Mouse (Mus musculus) heart, adult 9 months (tissue): ENCODE results near the gene Brms1.

ENCODE experiments used
- DNase-seq, 2 experiments: peaks; one replicate each; pipeline ENCODE4 v3.0.0; 2022; ENCODE audit warnings: low spot score in 2 of 2

Brms1 gene

GRCm38 (mm10) chr19:5038709-5039156 lies 2.4 kb upstream of the Brms1 start, which contains the start of the genes B4gat1 and AC124502.3:
TSS of gene B4gat1 (plus strand) at chr19:5038826.
TSS of gene AC124502.3 (plus strand) at chr19:5038891.
- peak; percentile 87 to 88 for DNase-seq

- DNase-seq: no peak
These were observed 1.6 kb upstream of the Brms1 start for GRCm38 (mm10) chr19:5039301-5040114.

GRCm38 (mm10) chr19:5041588-5041987 lies 434 bp downstream of the Brms1 start:
- DNase-seq: no peak

- DNase-seq: no peak
These were observed 4.4 kb downstream of the Brms1 start for GRCm38 (mm10) chr19:5045531-5045930.

GRCm38 (mm10) chr19:5048138-5049056 lies 7.2 kb downstream of the Brms1 start:
- DNase-seq: no peak

GRCm38 (mm10) chr19:5049325-5049724 lies 8.2 kb downstream of the Brms1 start:
- no peak for DNase-seq

- DNase-seq: peak; percentile 71
These were observed 9.1 kb downstream of the Brms1 start, which contains the start of gene Rin1 for GRCm38 (mm10) chr19:5050047-5050905. TSS of gene Rin1 (plus strand) at chr19:5050481.

- no peak for DNase-seq
These were observed 9.9 kb downstream of the Brms1 start for GRCm38 (mm10) chr19:5051031-5051430.

- no peak for DNase-seq
These were observed 10.4 kb downstream of the Brms1 start for GRCm38 (mm10) chr19:5051515-5051914.

GRCm38 (mm10) chr19:5052166-5052822 lies 11.1 kb downstream of the Brms1 start:
- DNase-seq: no peak

- DNase-seq: no peak
These were observed 11.7 kb downstream of the Brms1 start for GRCm38 (mm10) chr19:5052853-5053252.

GRCm38 (mm10) chr19:5053909-5054308 lies 12.8 kb downstream of the Brms1 start:
- no peak for DNase-seq

- DNase-seq: no peak
These were observed 15.1 kb downstream of the Brms1 start for GRCm38 (mm10) chr19:5056251-5056650.

GRCm38 (mm10) chr19:5057876-5058775 lies 17.0 kb downstream of the Brms1 start:
- DNase-seq: no peak

- DNase-seq: peak in 1 of 2 experiments; percentile 36
These were observed 17.9 kb downstream of the Brms1 start for GRCm38 (mm10) chr19:5058801-5059771.

GRCm38 (mm10) chr19:5060365-5061330 lies 19.5 kb downstream of the Brms1 start:
- DNase-seq: peak in 1 of 2 experiments; percentile 44

- no peak for DNase-seq
These were observed 20.9 kb downstream of the Brms1 start for GRCm38 (mm10) chr19:5062041-5062440.
